Mouse (Mus musculus) layer of hippocampus, adult 9-11 months (tissue): ENCODE measurements around the gene Wdr60.
"Not testable (repeated sequence)": the region's sequence is repeated elsewhere in the genome, so short reads cannot be mapped to it uniquely, and the experiment has no call there.

ENCODE experiments used
- DNase-seq: peaks from one replicate; pipeline ENCODE4 v3.0.0; 2022

The Wdr60 gene

GRCm38 (mm10) chr12:116262555-116263341 is at the start of gene Wdr60:
Gene Wdr60, minus strand, starts transcription at chr12:116263022.
- peak; percentile 84 for DNase-seq

GRCm38 (mm10) chr12:116308612-116309011 is 45.8 kb upstream of the Wdr60 start:
- DNase-seq, result no peak

DNA sequence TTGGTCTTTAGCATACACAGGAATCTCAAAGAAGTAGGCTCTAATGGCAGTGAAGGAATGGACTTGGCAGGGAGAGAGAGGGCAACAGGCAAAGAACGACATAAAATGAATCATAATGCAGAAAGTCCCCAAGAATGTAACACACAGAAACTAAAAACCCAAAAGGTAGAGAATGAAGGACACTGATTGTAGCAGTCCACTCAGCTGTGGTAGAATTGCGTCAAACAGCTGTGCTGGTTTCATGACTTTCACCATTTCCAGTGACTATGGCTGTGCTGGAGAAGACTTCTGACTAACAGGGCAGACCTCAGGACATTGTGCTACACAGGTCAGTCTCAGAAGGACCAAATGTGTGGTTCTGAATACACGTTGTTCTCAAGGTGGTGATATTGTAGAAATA is 45.0 kb upstream of the Wdr60 start:
- no peak for DNase-seq

GRCm38 (mm10) chr12:116306042-116306441 is 43.2 kb upstream of the Wdr60 start:
- no peak for DNase-seq

DNA sequence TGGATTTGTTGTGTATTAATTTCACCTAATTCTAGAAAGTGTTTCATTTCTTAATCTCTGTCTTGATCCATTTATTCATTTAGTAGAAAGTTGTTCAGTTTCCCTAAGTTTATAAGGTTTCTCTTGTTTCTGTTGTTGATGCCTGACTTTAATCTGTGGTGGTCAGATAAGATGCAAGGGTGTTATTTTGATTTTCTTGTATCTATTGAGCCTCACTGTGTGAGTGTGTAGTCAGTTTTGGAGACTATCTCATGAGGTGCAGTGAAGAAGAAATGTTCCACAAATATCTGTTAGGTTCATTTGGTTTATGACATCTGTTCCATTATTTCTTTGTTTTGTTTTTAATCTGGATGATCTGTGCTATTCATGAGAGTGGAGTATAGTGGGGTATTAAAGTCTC is 39.4 kb upstream of the Wdr60 start:
- no peak for DNase-seq

DNA sequence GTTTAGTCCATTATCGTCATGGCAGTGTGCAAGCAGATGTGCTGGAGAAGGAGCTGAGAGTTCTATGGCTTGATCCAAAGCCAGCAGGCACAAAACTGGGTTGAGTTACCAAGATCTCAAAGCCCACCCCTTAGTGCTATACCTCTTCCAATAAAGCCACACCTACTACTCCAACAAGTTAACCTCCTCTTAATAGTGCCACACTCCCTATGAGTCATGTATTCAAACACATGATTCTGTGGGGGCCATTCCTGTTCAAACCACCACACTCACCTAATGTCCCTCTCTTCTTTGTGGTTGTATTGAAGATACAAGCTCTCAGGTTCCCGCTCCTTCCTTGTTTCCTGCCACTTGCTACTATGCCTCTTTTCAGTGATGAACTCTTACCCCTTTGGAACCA is 37.1 kb upstream of the Wdr60 start:
- DNase-seq, result no peak

- no peak for DNase-seq
These were observed 30.9 kb upstream of the Wdr60 start for GRCm38 (mm10) chr12:116293599-116294292.

- DNase-seq, result no peak
These were observed 30.4 kb upstream of the Wdr60 start for GRCm38 (mm10) chr12:116293185-116293584.

DNA sequence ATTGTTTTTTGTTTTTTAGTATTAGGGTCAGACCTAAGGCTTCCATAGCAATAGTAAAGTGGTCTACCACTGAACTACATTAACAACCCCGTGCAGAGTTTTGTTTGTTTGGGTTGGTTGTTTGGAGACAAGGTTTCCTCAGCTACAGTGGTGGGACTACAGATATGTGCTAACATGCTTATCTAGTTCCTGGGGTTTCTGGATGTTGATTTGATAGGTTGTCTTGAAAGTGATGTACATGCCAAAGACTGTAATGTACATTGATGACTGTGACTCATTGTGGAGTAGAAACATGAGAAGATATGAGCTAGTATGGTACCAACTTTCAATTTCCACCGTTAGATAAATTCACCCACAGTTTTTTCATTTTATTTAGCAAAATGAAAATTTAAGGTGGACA is 20.7 kb upstream of the Wdr60 start:
- DNase-seq, result no peak

DNA sequence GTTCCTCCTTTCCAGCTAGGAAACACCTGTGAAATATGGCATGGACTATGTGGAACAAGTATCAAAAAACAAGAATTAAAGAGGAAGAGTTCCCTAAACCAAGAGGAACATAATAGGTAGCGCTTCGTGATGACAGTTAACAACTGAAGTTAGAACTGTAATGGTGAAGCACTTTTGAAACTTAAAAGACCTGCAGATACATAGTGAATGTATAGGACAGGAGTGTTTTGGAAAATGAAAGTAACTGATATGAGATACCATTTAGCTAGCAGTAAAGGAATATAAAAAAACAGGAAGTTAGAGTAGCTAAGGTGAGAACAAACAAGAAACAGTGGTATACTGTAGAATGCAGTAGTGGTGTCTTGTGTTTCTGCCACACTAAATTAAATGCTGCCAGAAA is 20.0 kb upstream of the Wdr60 start:
- DNase-seq, result no peak

GRCm38 (mm10) chr12:116281427-116282281 is 18.8 kb upstream of the Wdr60 start:
- DNase-seq, result peak; percentile 21

DNA sequence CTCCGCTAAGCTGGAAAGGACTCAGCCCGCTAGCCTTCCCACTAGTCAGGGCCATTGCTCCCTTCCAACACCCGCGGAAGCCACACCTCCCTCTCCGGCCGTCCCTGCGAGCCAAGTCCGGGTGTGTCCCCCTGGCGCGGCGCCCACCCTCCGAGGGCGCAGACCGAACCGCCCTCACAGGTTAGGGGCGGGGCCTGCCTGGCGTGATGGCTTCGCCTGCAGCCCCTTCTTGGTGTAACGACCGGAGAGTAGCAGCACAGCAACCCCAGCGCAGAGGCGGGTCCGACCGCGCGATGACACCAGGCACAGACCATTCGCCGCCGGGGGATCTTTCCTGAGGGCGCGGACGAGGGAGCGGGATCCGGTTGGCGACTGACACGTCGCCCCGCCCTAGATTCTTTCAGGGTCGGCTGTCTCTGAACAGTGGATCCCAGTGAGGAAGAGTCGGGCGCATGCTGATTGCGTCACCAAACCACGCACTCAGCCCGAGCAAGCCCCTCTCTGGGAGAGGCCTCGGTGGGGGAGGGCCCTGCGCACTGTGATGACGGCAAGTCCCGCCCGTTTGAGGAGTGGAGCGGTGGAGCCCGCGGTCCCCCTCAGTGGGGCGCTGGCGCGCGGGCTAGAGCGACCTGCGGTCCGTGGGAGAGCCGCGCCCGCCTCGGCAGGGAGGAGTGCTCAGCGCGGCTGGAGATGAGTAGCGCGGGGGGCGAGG is 18.0 kb upstream of the Wdr60 start, which contains the start of gene Esyt2:
Gene Esyt2, plus strand, starts transcription at position 544 of the 712 bp plus-strand sequence.
- peak; percentile 100 for DNase-seq

GRCm38 (mm10) chr12:116280149-116280652 is 17.4 kb upstream of the Wdr60 start:
- no peak for DNase-seq

- no peak for DNase-seq
These were observed 16.4 kb upstream of the Wdr60 start for GRCm38 (mm10) chr12:116279181-116279580.

- no peak for DNase-seq
These were observed 15.7 kb upstream of the Wdr60 start for GRCm38 (mm10) chr12:116278541-116278940.

DNA sequence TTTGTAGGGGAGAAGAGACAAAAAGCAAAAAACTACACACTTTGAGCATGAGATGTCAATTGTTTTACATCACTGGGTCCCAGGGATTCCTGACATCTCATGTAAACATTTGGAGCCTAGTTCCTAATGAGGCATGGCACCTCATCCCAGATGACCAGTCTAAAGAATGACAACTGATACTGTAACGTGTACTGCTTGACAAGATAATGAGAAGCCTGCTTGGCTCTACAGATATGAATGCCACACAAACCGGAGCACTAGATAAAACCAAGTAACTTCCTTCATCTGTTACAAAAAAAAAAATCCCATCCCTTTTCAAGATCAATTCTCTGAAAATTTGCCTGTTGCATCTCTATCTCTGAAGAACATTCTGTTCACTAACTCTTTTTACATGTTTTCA is 14.1 kb upstream of the Wdr60 start:
- DNase-seq, result no peak

- no peak for DNase-seq
These were observed 12.8 kb upstream of the Wdr60 start for GRCm38 (mm10) chr12:116275631-116276030.

- not testable (repeated sequence) for DNase-seq
These were observed 12.3 kb upstream of the Wdr60 start, which contains the start of gene Gm11027 for GRCm38 (mm10) chr12:116275086-116275485. Gene Gm11027, plus strand, starts transcription at chr12:116275386.

DNA sequence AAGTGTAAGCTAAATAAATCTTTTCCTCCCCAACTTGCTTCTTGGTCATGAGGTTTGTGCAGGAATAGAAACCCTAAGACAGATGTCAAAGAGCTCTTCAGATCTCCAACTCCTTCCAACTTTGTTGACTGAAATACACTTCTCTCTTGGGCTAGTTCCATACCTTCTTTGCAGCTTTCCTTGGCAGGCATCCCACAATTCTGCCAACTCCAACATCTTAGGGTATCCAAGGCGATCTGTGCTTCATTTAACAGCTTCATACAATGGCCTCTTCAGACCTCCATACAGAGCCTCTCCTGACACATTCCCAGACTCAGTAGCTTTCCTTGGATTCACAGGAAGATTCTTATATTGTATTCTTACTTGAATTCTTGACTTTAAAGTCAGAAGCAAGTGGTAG is 10.9 kb upstream of the Wdr60 start:
- no peak for DNase-seq

GRCm38 (mm10) chr12:116271071-116271470 is 8.2 kb upstream of the Wdr60 start:
- DNase-seq, result no peak

- no peak for DNase-seq
These were observed 7.7 kb upstream of the Wdr60 start for GRCm38 (mm10) chr12:116270538-116270937.

- no peak for DNase-seq
These were observed 6.6 kb upstream of the Wdr60 start for GRCm38 (mm10) chr12:116269450-116269849.
